Mouse (Mus musculus): Measurements from ENCODE around the gene 4930444G20Rik. TPM values are rescaled to one million over a fixed set of nuclear protein-coding genes. Genes with fewer than 3 reads are reported as not detected.

4930444G20Rik gene
- polyA plus RNA-seq, 1 experiment from 2014 or later = not detected

DNA sequence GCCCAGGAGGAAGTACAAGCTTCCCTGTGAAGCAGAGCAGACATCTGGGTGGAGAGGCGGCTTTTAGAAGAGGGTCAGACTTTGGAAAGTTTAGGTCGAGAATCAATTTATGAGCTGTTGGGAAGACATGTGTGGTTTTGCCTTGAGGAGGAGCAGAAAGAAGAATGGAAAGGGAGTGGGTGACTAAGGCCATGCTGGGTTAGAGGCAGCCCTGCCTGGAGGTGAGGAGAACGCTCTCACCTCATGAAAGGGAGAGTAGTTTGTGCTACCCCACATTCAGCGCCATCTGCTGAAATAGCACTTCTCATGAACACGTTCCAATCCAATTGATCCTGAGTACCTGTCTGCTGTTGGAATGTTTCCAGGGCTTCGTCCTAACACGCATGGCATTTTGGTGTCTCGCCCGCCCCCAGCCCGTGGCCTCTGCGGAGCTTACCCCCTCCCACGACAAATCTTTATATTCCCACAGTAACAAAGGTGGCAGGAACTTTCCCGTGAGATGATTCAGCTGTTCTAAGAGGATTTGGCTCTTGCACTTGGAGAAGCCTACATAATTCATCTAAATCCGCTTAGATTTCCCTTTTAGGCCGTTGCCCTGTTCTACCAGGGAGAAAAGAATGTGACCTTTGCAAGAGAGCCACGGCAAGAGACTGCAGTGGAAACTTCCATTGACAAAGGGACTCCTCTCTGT lies 50.3 kb downstream of the 4930444G20Rik start:
- Histone ChIP-seq H3K9ac (no peak overlapping the region), H3K9me3 (no peaks in the 10 kb centered on the region), H3K4me2 (no peak overlapping the region), H3K27ac (no peak overlapping the region), H3K27me3 (no peaks in the 10 kb centered on the region), H3K4me3 (no peak overlapping the region), H3K36me3 (no peaks in the 10 kb centered on the region), H3K4me1 (no peaks in the 10 kb centered on the region)
- 69% methylated on average over 16 of the region's 16 CpGs for WGBS
- ATAC-seq (ENCODE audit: insufficient number of reproducible peaks, insufficient read depth, low FRiP score, low TSS enrichment, low read depth) = no peak

Other genes with a start within 250 kb of the 4930444G20Rik start
- gene Sgk1, start 185.9 kb downstream of the 4930444G20Rik start, polyA plus RNA-seq (2015; fragmentation: Nextera tagmentation; extraction: Ambion mirVana) = 48.9 and 51.9 TPM in 2 replicates
- gene E030030I06Rik, start 81.2 kb upstream of the 4930444G20Rik start, polyA plus RNA-seq (2015; fragmentation: Nextera tagmentation; extraction: Ambion mirVana) = 18.9 and 20.0 TPM in 2 replicates
- gene Raet1e, start 90.5 kb upstream of the 4930444G20Rik start, polyA plus RNA-seq (2015; fragmentation: Nextera tagmentation; extraction: Ambion mirVana) = 5.8 and 6.6 TPM in 2 replicates
- 0.37 and 1.3 TPM in 2 replicates for gene H60b, start 90.5 kb upstream of the 4930444G20Rik start, polyA plus RNA-seq (2015; fragmentation: Nextera tagmentation; extraction: Ambion mirVana)